Mouse (Mus musculus) liver, postnatal 0 days (tissue): ENCODE results near the gene Gabarap.

Experiments
- CTCF ChIP-seq: sonication (generic); IDR thresholded peaks from 2 replicates; pipeline ENCODE4 v1.5.1; 2016; ENCODE audit warnings: antibody characterized with exemption, low read depth
- EP300 ChIP-seq: IDR thresholded peaks from 2 replicates; pipeline ENCODE4 v1.6.1; 2016; ENCODE audit warnings: antibody characterized with exemption, low read depth, mild to moderate bottlenecking

GRCm38 (mm10) chr11:70017199-70017767 lies 26.3 kb downstream of the Gabarap start:
- TF ChIP-seq CTCF (no peak), EP300 (no peak)
